Mouse (Mus musculus) cerebellum, adult 2 months (tissue): Measurements from ENCODE around the gene Rad1.

Experiments
- CTCF ChIP-seq: fragments of 200-500 bp; IDR thresholded peaks from 2 replicates; pipeline ENCODE4 v1.5.1; 2011; ENCODE audit warnings: low read depth, mild to moderate bottlenecking, control low read depth, low read length, moderate library complexity, borderline replicate concordance; ENCODE audit not compliant: insufficient read depth
- POLR2A ChIP-seq: fragments of 200-500 bp; IDR thresholded peaks from 2 replicates; pipeline ENCODE4 v1.6.1; 2011; ENCODE audit warnings: low read length, control low read depth, borderline replicate concordance; ENCODE audit not compliant: insufficient read depth

DNA sequence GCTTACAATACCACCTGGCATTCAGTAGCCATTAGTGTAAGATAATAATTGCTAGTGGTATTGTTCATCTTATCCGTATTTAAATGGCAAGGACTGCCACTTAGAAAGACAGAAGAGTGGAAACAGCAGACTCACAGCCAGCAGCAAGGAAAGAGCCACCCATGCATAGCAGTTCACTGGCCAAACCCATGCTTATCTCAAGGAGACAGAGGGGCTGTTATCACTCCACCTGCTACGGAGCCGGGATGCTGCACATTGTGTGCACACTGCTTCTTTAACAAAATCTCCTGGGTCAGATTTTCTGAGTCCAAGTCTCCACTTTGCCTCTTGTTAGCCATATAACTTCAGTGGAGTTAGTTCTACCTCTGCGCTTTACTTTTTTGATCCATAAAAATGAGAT lies 45.5 kb downstream of the Rad1 start:
- no peak for TF ChIP-seq CTCF
- TF ChIP-seq POLR2A = no peak
